Mouse (Mus musculus) T-helper 2 cell (primary cell): ENCODE measurements at regions not wholly inside any gene's neighbourhood (a gene's known extent, or its start where the extent isn't known, plus 50 kb on each side); places are given as distances from the start of the nearest gene placed in this dataset.

Experiments used
- in situ Hi-C: fragments of 300-600 bp; cut with MboI, MseI; formaldehyde crosslinking; loops from one replicate; pipeline ENCODE4 v1.15.1; 2025; ENCODE audit warnings: high pct_unique_total_duplicates

DNA sequence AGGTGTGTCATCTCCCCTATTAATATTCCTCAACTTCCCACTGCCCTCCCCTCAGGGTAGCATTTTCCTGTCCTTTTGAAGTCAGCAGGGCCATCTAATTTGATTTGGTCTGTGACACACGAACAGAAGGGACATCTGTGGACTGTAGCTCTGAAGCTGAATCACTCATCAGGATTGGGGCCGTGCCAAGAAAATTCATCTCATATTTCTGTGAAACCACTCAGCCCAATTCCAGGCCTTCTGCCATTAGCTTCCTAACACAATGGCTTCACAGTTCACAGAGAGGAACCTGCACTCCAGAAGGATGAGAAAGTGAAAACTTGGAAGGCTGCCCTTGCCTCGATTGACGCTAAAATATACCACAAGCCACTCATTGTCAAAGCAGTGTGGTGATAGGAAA, 86.1 kb downstream of the Abhd5 start:
- in situ Hi-C loops, result no loop called here

DNA sequence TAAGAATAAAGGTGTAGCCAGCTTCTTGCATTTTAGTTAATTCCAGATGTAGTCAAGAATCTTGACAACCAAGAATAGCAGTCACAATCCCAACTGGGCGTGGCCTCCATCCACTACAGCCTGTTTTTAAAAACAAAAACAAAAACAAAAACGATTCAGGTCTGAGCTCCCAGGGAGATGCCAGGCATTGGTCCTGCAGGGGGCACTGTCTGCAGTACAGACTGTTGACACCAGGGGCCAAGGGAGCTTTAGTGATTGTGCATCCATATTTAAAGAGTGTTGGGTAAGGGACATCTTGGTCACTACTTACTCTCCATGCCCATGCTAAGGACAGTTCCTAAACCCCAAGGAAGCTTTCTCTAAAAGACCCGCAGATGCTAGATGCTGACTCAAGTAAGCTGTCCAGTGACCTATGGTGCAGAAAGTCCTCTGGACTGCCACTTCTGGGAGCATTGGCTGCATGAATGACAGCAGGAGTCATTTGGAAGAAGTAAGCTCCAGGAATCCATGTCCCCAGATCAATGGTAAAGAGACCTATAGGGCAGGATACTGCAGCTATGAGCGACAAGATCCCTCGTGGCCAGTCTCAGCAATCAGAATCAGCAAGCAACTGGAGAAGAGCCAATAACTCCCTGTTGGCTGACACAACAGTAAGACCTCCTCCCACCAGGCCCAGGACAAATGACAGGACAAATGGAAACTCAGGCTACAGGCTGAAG, 95.1 kb downstream of the Abhd5 start:
- in situ Hi-C loops, result no loop called here

DNA sequence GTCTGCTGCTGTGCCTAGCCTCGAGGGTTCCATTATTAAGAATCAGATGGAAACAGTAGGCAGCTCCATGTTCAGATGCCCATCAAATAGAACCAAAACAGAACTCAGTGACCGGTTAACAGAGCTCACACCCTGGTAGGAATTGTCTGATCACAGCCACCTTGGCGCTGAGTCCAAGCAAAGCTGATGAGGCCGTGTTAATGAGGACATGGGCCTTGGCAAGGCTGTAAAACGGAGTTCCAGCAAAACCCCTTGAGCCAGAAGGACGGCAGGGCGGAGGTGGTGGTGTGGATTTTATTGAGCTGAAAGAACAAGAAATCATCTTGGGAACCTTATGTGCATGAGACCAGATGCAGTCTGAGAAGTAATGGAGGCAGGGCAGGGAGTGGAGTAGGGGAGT, 96.2 kb downstream of the Abhd5 start:
- in situ Hi-C loops, result no loop called here

DNA sequence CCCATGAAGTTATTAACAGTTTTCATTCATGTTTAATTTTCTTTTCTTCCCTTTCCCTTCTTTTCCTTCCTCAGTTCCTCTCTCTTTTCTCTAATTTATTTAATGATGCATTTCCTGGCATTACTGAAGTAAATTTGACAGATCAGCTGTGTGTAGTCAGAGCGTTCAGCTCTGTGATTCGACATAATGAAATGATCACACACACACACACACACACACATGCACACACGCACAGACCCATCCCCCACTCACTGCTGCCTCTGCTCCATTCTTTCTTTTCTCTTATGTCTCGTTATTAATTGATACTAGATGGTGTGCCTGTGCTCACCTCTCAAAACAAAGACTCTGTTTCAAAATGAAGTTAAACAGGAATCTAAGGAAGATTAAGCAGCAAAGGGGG, 96.9 kb downstream of the Abhd5 start:
- in situ Hi-C loops, result no loop called here

DNA sequence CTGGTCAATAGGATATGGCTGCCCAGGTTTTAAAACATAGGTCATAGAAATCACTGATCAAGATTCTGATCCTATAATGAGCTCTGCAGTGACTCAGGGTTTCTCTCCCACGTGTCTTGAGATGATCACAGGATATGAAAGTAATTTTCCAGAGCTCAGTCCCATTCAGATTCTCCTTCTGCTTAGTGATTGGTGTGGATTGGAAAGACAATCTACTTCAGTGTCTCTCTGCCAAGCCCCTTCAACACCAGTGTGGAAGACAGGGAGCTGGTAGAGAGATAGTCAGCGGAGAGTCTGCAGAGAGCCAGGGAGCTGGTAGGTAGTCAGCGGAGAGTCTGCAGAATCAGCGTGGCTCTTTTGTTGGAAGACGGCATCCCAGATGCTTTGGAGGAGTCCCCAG, 99.1 kb downstream of the Abhd5 start:
- in situ Hi-C loops, result no loop called here

DNA sequence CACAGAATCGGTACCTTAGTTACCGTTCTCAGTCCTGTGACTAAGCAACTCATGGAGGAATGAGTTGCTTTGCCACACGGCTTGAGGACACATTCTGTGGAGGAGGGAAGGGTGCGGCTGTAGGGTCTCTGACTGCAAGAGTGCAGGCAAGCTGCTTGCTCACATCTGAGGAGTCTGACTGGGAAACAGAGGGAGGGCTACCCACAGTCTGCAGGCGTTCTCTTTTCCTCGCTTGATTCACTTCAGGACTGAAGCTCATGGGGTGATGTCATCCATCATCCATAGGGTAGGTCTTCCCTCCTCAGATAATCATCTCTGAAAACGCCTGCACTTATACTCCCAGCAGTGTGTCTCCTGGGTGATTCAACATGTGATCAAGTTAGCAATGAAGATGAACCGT, 103.9 kb downstream of the Abhd5 start:
- in situ Hi-C loops, result no loop called here

DNA sequence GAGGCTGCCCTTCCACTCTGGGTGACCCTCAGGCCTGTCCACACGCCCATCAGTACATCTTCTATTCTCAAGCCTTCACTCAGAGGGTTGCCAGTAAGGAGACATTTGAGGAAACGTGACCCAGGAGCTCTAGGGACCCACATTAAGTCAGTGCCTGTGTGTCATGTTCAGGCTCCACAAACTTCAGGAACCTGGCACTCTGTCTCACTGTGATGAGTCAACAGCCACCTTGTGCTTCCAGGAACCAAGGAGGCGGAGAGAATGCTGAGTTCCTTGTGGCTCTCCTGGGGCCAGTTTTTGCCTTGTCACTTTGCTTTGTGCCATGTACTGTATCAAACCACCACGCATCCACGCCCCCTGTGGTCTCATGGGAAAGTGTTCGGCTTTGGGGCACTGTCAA, 104.4 kb downstream of the Abhd5 start:
- in situ Hi-C loops, result no loop called here

DNA sequence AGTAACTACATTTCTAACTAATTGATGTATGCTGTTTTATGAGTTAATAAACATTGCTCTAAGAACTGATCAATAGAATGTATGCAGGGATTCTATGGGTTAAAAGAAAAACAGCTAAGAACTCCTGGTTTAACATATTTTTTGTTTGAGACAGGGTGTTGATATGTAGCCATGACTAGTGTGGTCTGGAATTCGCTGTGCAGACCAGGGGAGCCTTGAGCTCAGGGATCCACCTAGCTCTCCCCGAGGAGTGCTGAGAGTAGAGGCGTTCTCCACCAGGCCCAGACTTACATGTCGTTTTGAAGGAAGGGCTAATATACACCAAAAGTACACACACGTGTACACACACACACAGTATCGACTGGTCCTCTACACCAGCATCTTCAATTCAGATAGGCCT, 108.1 kb downstream of the Abhd5 start:
- in situ Hi-C loops, result no loop called here

DNA sequence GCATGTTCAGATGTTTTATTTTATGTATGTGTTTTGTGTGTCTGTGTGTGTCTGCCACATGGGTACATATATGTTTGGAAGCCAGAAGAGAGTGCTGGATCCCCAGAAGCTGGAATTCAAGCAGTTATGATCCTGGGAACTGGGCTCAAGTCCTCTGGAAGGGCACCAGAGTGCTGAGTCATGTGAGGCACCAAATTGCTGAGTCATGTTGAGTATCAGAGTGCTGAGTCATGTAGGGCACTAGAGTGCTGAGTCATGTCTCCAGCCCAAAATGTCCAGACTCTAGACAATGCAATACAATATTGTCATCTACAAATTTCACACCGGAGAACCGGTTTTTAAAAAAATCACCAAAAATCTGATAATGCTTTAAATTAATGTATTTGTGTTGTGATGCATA, 120.1 kb downstream of the Abhd5 start:
- in situ Hi-C loops, result no loop called here

DNA sequence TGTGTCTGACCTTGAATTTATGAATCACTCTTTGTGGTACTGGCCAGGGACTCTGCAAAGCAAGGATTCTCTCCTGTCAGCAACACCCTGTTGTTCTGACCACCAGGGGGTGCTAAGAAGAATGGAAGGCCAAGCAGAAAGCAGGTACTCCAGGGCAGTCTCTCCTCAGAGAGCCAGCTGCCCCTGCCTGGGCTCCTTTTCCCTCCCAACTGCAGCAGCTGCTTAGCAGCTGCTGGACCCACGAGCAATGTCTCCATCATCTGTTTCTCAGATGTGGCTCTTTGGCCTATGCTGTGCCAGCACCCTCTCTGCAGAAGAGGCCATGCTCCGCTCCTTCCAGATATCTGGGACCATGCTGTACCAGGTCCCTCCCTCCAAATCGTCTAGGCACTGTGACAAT, 124.9 kb downstream of the Abhd5 start:
- in situ Hi-C loops, result no loop called here

DNA sequence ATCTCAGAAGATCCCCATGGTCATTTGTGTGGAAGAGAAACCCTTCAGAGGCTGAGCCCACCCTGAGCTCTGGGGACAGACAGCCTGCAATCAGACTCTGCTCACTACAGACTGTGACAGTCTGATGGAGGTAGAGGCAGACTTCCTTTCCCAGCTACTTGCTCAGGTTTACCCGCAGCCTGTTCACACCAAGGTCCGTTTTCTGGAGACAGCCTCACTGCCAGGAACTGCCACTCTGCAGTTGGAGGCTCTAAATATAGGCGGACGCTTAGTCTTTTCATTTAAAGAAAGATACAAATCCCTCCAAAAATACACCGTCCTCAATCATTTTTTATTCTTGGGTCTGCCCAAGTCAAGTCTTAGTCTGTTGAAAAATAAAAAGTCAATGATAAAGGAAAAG, 135.6 kb downstream of the Abhd5 start:
- in situ Hi-C loops, result no loop called here

DNA sequence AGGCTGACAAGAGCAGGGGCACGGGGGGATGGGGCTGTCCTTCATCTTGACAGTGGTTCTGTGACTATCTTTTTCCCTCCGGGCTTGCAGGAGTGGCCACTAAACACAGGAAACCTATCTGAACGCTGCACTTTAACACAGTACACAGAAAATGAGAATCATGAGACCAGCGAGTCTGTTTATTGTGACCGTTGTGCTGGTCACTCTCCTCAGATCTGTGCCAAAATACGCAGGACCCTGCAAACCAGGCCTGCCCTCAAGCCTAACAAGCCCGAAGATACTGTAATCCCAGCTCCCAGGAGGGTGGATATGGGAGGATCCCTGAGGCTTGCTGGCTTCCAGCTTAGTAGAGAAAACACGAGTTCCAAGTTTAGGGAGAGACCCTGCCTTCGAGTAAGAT, 143.3 kb downstream of the Abhd5 start:
- in situ Hi-C loops, result no loop called here

DNA sequence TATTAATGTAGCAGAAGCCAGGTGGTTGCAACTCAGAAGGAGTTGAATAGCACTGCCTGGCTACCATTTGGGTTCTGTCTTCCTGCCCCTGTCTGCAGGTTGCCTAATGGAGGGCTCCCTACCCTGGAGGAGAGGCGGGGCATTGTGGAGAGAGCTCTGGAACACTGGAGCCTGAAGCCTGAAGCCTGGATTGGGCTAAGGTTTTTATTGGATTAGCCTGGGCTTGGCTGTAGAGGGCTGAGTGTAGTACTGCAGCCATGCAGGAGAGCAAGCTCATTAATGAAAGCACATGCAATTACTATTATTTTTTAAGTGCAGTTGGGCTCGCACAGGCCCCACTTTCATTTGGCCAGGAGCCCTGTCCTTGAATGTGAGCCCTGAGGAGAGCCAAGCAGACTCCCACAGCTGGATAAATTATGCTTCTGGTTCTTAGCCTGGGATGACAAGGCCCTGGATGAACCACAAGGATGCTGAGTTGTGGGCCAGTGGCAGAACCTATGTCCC, 145.1 kb downstream of the Abhd5 start:
- in situ Hi-C loops, result no loop called here

DNA sequence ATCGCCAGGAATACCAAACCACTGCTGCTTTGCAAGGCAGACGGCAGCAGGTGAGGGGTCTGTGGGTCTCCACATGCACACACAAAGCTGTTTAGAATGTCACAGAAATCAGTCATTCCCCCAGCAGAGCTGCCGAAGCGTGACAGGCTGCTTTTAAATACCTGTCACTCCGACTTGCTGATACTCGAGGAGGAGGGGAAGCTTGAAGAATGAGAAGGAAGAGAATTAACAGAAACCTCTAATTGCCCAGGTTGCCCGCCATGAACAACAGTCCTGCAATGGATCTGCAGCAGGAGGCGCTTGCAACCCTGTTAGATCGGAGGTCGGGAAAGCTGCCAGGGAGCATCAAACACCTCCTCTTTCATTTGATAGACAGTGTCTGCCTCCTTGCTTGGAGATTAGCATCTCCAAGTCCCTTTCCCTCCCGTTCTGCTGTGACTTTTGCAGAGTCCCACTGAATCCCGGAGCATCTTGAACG, 150.5 kb downstream of the Abhd5 start:
- in situ Hi-C loops, result no loop called here

DNA sequence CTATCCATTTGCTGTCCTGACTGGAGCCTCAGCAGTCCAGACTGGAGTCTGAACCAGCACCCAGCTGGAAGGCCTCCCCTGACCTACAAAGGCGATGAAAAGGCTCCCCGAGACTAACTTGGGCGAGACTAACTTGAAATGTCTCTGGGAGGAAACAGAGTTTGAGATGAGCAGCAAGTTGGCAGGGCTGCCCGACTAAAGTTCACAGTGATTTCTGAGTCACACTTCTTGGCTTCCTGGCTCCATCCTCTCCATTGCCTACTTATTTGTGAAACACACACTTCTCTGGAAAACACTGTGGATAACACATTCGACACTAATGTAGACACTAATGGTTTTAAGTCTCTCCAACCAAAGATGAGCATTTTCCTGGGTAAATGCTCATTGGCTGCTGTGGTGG, 170.2 kb downstream of the Abhd5 start:
- in situ Hi-C loops, result no loop called here

DNA sequence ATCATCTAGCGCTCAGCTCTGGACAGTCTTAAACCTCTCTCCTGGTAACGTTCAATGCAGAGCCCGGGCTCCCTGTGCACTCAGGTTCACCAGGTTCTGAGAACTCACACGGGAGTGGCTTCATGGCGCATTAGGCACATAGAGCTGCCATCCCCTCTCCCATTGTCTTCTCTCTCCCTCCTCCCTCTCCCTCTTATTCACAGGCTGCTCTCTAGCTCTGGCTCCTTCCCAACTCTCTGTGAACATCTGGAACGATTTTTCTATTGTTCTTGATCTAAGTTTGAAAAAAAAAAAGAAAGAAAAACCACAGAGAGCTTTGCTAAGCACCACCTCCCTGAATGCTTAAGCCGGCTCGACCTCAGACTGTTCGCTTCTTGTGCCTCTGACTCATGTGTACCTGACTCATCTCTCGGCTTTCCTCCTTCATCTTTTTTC, 174.2 kb downstream of the Abhd5 start:
- in situ Hi-C loops, result no loop called here

DNA sequence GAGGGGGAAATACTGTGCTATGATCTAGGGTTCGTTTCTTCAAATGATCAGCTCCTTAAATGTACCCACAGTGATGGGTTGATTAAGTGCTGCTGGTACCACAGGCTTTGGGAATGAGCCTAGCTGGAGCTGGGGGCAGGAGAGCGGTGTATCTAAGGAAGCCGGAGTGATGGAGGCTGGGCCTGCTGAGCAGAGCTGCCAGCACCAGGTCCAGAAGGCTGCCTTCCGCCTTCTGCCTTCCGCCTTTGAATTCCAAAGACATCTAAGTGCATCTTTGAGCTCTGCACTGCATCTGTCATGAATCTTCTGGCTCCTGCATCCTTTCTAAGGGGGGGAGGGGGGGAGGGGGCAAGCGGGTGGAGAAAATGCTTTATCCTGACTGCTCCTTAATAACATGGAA, 176.9 kb downstream of the Abhd5 start:
- in situ Hi-C loops, result no loop called here

DNA sequence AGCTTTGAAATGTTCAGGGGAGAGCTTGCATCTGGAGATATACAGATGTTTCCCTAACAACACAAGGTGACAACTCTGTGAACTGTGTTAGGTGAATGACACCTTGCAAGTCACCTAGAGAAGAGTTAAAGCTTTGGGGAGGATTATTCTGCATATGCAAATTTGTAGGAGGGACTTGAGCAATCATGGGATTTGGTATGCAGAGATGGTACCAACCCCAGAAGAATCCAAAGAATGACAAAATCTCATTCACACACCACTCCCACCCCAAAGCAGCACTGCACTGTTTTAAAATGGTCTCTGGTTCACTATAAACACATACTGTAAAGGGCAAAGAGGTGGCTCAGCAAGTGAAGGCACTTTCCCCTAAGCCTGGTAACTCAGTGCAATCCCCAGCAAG, 178.3 kb downstream of the Abhd5 start:
- in situ Hi-C loops, result no loop called here

DNA sequence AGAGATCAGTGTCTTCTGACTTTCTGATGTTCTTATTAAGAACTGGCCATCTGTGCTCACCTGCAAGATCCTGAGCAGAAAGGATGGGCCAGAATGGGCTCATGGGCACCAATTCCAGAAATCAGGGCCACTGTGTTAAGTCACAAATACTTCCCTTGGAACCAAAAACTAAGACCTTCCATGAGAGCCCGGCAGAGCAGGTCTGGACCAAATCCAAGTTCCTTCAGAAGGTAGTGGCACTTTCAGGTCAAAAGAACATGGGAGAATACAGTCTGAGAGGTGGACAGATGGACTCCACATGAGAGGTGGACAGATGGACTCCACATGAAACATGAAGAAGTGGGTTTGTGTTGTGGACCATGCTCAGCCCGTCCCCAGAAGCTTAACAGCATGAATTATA, 180.4 kb downstream of the Abhd5 start:
- in situ Hi-C loops, result no loop called here

DNA sequence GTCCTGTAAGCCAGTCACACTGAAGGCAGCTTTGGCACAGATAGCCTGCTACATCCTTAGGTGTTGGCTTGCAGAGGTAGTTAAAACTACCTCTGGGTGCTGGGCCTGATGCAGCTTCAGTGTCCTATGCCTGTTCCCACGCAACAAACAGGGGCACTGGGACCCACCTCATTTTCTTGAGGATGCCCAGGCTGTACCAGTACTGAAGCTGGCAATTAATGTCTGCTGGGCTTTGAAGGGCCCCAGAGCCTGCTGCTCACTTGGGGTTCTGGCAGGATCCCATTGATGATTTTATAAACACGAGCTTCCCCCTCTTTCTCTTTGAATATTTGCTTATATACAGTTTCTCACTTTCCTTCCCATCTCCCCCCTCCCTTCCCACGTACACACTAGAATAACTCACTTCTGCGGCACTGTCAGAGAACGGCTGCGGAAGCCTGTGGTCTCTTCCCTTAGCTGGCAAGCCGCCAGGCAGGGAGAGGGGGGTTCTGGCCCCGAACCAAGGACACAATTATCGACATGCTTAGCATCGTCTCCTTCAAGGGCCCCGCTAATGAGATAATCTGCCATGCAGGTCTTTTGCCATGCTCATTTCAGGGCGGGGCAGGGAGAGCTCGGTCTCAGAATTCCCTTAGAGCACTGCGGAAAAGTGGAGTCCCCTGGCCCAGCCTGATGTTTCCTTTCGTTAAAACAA, 182.9 kb downstream of the Abhd5 start:
- in situ Hi-C loops, result no loop called here

DNA sequence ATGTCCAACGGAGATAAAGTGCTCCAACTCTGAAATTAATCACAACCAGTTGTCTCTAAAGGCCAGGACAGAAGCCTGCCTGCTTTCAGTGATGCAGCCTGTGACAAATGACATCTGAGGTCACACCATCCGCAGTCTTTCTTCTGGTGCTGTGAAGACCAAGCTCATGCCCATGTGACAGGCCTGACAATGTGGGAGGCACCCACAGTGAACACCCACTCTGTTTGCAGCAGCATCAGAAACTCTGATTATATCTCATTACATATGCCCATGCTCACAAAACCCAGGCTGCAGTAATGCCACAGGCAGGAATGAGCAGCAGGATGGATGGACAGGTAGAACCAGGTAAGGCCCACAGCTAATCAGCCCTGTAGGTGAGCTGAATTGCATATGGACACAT, 183.6 kb downstream of the Abhd5 start:
- in situ Hi-C loops, result no loop called here

DNA sequence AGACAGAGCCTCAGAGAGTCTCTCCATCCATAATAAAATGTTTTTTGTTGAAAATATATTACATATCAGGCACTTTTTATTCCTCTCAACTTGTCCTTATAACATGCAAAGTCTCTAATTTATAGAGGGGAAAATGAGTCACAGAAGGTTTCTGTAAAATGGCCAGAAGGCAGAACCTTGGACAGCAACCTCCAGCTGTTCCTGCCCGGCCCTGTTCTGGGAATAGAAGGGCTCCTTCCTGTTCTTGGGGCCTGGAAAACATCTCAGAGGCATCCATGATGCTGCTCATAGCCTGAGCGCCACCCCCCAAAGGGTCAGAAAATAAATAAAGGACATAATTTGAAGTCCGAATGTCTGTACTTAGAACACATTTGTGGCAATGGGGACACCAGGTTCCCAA, 188.7 kb downstream of the Abhd5 start:
- in situ Hi-C loops, result no loop called here

DNA sequence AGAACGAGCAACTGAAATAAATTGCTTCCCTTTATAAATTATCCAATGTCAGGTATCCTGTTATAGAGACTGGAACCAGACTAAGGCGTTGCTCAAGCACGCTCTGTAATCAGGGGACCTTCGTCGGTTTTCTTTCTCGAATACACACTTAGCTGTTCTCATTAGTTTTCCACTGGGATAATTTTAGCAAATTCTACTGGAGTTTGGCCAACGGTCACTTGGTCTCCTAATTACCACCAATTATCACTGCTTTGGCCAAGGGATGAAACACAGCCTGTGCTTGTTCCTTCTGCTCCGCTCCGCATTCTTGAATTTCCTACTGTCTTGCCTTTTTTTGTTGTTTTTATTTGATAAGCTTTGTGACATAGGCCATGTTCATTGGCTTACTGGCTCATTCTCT, 191.1 kb upstream of the Topaz1 start:
- in situ Hi-C loops, result no loop called here
